Mouse (Mus musculus): ENCODE data around the gene Egln1. TPM values are rescaled to one million over a fixed set of nuclear protein-coding genes. Genes with fewer than 3 reads are reported as not detected.
A peak's percentile ranks its signal among the peaks of the same experiment; 100 is the strongest.

The Egln1 gene
- polyA plus RNA-seq, 1 experiment from 2014 or later = 7.7 TPM

GRCm38 (mm10) chr8:124898251-124898905 lies 50.7 kb downstream of the Egln1 start:
- Histone ChIP-seq H3K4me2 (replicated peaks; ENCODE audit: low read depth, low read length) (peak overlapping the region; percentile 99), H3K27me3 (replicated peaks; ENCODE audit: insufficient read depth, low read length) (no peaks in the 10 kb centered on the region), H3K4me1 (ENCODE audit: insufficient read depth, low read depth, low read length) (peaks cover 5% of the 10 kb centered on the region; the same call in 1 of the 2 replicates), H3K36me3 (ENCODE audit: insufficient read depth, low read length) (peaks cover 21% of the 10 kb centered on the region; the same call in 1 of the 2 replicates), H3K9ac (replicated peaks; ENCODE audit: low read depth) (peak overlapping the region; percentile 78), H3K9me3 (ENCODE audit: low read length) (no peaks in the 10 kb centered on the region), H3K27ac (ENCODE audit: low read length) (peak overlapping the region; percentile 88), H3K4me3 (ENCODE audit: low read depth, low read length) (peak overlapping the region; percentile 86)
- WGBS = 3% methylated on average over 31 of the region's 31 CpGs
- DNase-seq (ENCODE audit: low spot score) = peak; percentile 28
- TF ChIP-seq EP300 (IDR thresholded peaks at IDR 0.05) (no peak), CTCF (IDR thresholded peaks at IDR 0.05) (no peak)
- peak; percentile 1; the same call in 1 of the 2 replicates for ATAC-seq

GRCm38 (mm10) chr8:124897386-124898250 lies 51.5 kb downstream of the Egln1 start, which contains the start of the genes Exoc8 and Sprtn:
Gene Exoc8 (minus strand): TSS chr8:124897705.
Gene Sprtn (plus strand): TSS chr8:124897886.
- ATAC-seq (peak; percentile 84), DNase-seq (ENCODE audit: low spot score) (peak; percentile 97)
- no peaks in the 10 kb centered on the region for H3K9me3 ChIP-seq (ENCODE audit: low read length)
- peak within 1 kb of the TSS; percentile 86 for H3K4me3 ChIP-seq (ENCODE audit: low read depth, low read length)
- H3K27ac ChIP-seq (ENCODE audit: low read length) = peak within 1 kb of the TSS; percentile 88
- TF ChIP-seq CTCF (IDR thresholded peaks at IDR 0.05) = peak; percentile 2
- TF ChIP-seq EP300 (IDR thresholded peaks at IDR 0.05) = no peak
- WGBS = 1% methylated on average over 112 of the region's 114 CpGs
- H3K27me3 ChIP-seq (replicated peaks; ENCODE audit: insufficient read depth, low read length) = no peaks in the 10 kb centered on the region
- peak within 1 kb of the TSS; percentile 78 for H3K9ac ChIP-seq (replicated peaks; ENCODE audit: low read depth)
- peak within 1 kb of the TSS; percentile 99 for H3K4me2 ChIP-seq (replicated peaks; ENCODE audit: low read depth, low read length)
- peaks cover 5% of the 10 kb centered on the region; the same call in 1 of the 2 replicates for H3K4me1 ChIP-seq (ENCODE audit: insufficient read depth, low read depth, low read length)
- peaks cover 18% of the 10 kb centered on the region; the same call in 1 of the 2 replicates for H3K36me3 ChIP-seq (ENCODE audit: insufficient read depth, low read length)

GRCm38 (mm10) chr8:124896632-124897385 lies 52.3 kb downstream of the Egln1 start:
- Histone ChIP-seq H3K9me3 (ENCODE audit: low read length) (no peaks in the 10 kb centered on the region), H3K27me3 (replicated peaks; ENCODE audit: insufficient read depth, low read length) (no peaks in the 10 kb centered on the region), H3K4me3 (ENCODE audit: low read depth, low read length) (peak overlapping the region; percentile 86), H3K9ac (replicated peaks; ENCODE audit: low read depth) (peak overlapping the region; percentile 64), H3K4me1 (ENCODE audit: insufficient read depth, low read depth, low read length) (peaks cover 5% of the 10 kb centered on the region; the same call in 1 of the 2 replicates), H3K36me3 (ENCODE audit: insufficient read depth, low read length) (peaks cover 15% of the 10 kb centered on the region; the same call in 1 of the 2 replicates), H3K27ac (ENCODE audit: low read length) (peak overlapping the region; percentile 88), H3K4me2 (replicated peaks; ENCODE audit: low read depth, low read length) (peak overlapping the region; percentile 99)
- DNase-seq (ENCODE audit: low spot score) = peak; percentile 92
- ATAC-seq = peak; percentile 80
- WGBS = under 1% methylated on average over 54 of the region's 60 CpGs
- TF ChIP-seq CTCF (IDR thresholded peaks at IDR 0.05) = peak; percentile 85
- no peak; the same call in 1 of the 2 replicates for TF ChIP-seq EP300 (IDR thresholded peaks at IDR 0.05)

- WGBS = 46% methylated on average over 24 of the region's 26 CpGs
- peaks cover 11% of the 10 kb centered on the region; the same call in 1 of the 2 replicates for H3K36me3 ChIP-seq (ENCODE audit: insufficient read depth, low read length)
- peak; percentile 72 for ATAC-seq
- no peak for DNase-seq (ENCODE audit: low spot score)
- H3K4me1 ChIP-seq (ENCODE audit: insufficient read depth, low read depth, low read length) = peaks cover 5% of the 10 kb centered on the region; the same call in 1 of the 2 replicates
- peak overlapping the region; percentile 86 for H3K4me3 ChIP-seq (ENCODE audit: low read depth, low read length)
- no peaks in the 10 kb centered on the region for H3K27me3 ChIP-seq (replicated peaks; ENCODE audit: insufficient read depth, low read length)
- peak overlapping the region; percentile 99 for H3K4me2 ChIP-seq (replicated peaks; ENCODE audit: low read depth, low read length)
- peak overlapping the region; percentile 52 for H3K27ac ChIP-seq (ENCODE audit: low read length)
- TF ChIP-seq CTCF (IDR thresholded peaks at IDR 0.05) (peak; percentile 13; the same call in 1 of the 2 replicates), EP300 (IDR thresholded peaks at IDR 0.05) (0 out of 2 replicates have a peak, but pooled peaks have one; percentile 30)
- no peaks in the 10 kb centered on the region for H3K9me3 ChIP-seq (ENCODE audit: low read length)
- H3K9ac ChIP-seq (replicated peaks; ENCODE audit: low read depth) = peak overlapping the region; percentile 19
Measured at GRCm38 (mm10) chr8:124896010-124896631, 53.0 kb downstream of the Egln1 start.

GRCm38 (mm10) chr8:124892596-124892995 lies 56.5 kb downstream of the Egln1 start:
- Histone ChIP-seq H3K9me3 (ENCODE audit: low read length) (no peaks in the 10 kb centered on the region), H3K36me3 (ENCODE audit: insufficient read depth, low read length) (peaks cover 20% of the 10 kb centered on the region), H3K9ac (replicated peaks; ENCODE audit: low read depth) (no peak overlapping the region), H3K27ac (ENCODE audit: low read length) (no peak overlapping the region), H3K4me1 (ENCODE audit: insufficient read depth, low read depth, low read length) (peaks cover 5% of the 10 kb centered on the region; the same call in 1 of the 2 replicates), H3K4me2 (replicated peaks; ENCODE audit: low read depth, low read length) (no peak overlapping the region), H3K27me3 (replicated peaks; ENCODE audit: insufficient read depth, low read length) (no peaks in the 10 kb centered on the region), H3K4me3 (ENCODE audit: low read depth, low read length) (no peak overlapping the region)
- no peak for DNase-seq (ENCODE audit: low spot score)
- no peak for TF ChIP-seq EP300 (IDR thresholded peaks at IDR 0.05)
- TF ChIP-seq CTCF (IDR thresholded peaks at IDR 0.05) = no peak
- 59% methylated on average over 3 of the region's 3 CpGs for WGBS
- no peak for ATAC-seq

Data from lung, postnatal 0 days (tissue).